Mouse (Mus musculus) c-Kit-positive CD71-positive TER-119-positive erythroid progenitor cells, embryonic 14.5 days (primary cell): ENCODE measurements around the gene Ppm1h.

ENCODE experiments used
- DNase-seq: peaks from one replicate; pipeline ENCODE4 v3.0.0-alpha.2; 2013; ENCODE audit warnings: low spot score

Gene Ppm1h

GRCm38 (mm10) chr10:122704901-122705300 is 26.3 kb downstream of the Ppm1h start:
- no peak for DNase-seq

GRCm38 (mm10) chr10:122705457-122705856 is 26.9 kb downstream of the Ppm1h start:
- DNase-seq, result no peak

- no peak for DNase-seq
Measured at GRCm38 (mm10) chr10:122711381-122711811, 32.8 kb downstream of the Ppm1h start.

- DNase-seq, result no peak
Measured at GRCm38 (mm10) chr10:122712307-122712706, 33.7 kb downstream of the Ppm1h start.

GRCm38 (mm10) chr10:122715856-122716255 is 37.3 kb downstream of the Ppm1h start:
- DNase-seq, result no peak

GRCm38 (mm10) chr10:122716286-122716685 is 37.7 kb downstream of the Ppm1h start:
- no peak for DNase-seq

GRCm38 (mm10) chr10:122716739-122717474 is 38.3 kb downstream of the Ppm1h start:
- no peak for DNase-seq

- no peak for DNase-seq
Measured at GRCm38 (mm10) chr10:122717754-122718415, 39.3 kb downstream of the Ppm1h start.

- no peak for DNase-seq
Measured at GRCm38 (mm10) chr10:122718951-122719350, 40.4 kb downstream of the Ppm1h start.

GRCm38 (mm10) chr10:122722111-122722510 is 43.5 kb downstream of the Ppm1h start:
- DNase-seq, result no peak

GRCm38 (mm10) chr10:122724692-122725091 is 46.1 kb downstream of the Ppm1h start:
- DNase-seq, result no peak

GRCm38 (mm10) chr10:122727228-122727627 is 48.7 kb downstream of the Ppm1h start:
- no peak for DNase-seq

GRCm38 (mm10) chr10:122728172-122728571 is 49.6 kb downstream of the Ppm1h start:
- DNase-seq, result no peak

GRCm38 (mm10) chr10:122732146-122732545 is 53.6 kb downstream of the Ppm1h start:
- DNase-seq, result no peak

GRCm38 (mm10) chr10:122734521-122734920 is 56.0 kb downstream of the Ppm1h start:
- no peak for DNase-seq

GRCm38 (mm10) chr10:122735284-122735784 is 56.8 kb downstream of the Ppm1h start:
- no peak for DNase-seq

- no peak for DNase-seq
Measured at GRCm38 (mm10) chr10:122736835-122737234, 58.3 kb downstream of the Ppm1h start.

GRCm38 (mm10) chr10:122738526-122738925 is 60.0 kb downstream of the Ppm1h start:
- no peak for DNase-seq

- DNase-seq, result no peak
Measured at GRCm38 (mm10) chr10:122739037-122739436, 60.5 kb downstream of the Ppm1h start.

GRCm38 (mm10) chr10:122740117-122740516 is 61.6 kb downstream of the Ppm1h start:
- DNase-seq, result no peak

- no peak for DNase-seq
Measured at GRCm38 (mm10) chr10:122741191-122741590, 62.6 kb downstream of the Ppm1h start.

- no peak for DNase-seq
Measured at GRCm38 (mm10) chr10:122742136-122742535, 63.6 kb downstream of the Ppm1h start.

GRCm38 (mm10) chr10:122743361-122743760 is 64.8 kb downstream of the Ppm1h start:
- DNase-seq, result no peak
